Mouse (Mus musculus): ENCODE results near the gene Tmed10. TPM values are rescaled to one million over a fixed set of nuclear protein-coding genes. Genes with fewer than 3 reads are reported as not detected.

Tmed10 gene
- polyA plus RNA-seq, 1 experiment from 2014 or later = 184 TPM

DNA sequence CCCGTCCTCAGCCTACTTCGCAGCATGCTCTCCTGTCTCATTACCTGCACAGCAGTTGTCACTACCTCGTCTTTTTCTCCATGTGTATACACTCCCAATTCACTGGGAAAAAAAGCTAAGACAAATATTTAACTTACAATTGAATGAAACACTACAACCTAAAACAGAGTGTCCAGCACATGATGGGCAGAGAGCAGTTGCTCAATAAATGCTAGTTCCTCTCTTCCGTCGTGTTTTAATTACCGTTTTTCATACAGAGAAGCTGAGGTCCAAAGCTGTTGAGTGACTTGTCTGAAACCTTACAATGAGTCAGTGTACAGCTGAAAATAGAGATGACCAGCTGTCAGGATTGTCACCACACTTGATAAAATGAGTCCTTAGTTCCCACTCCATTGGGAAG lies 6.9 kb upstream of the Tmed10 start:
- Histone ChIP-seq H3K9ac (ENCODE audit: low read depth, low read length) (no peak overlapping the region), H3K4me2 (ENCODE audit: low read length) (no peak overlapping the region), H3K4me3 (ENCODE audit: low read depth, low read length) (no peak overlapping the region), H3K36me3 (ENCODE audit: control insufficient read depth, insufficient read depth, low read length) (no peaks in the 10 kb centered on the region), H3K9me3 (replicated peaks; ENCODE audit: control insufficient read depth, low read length, poor library complexity, severe bottlenecking) (no peaks in the 10 kb centered on the region), H3K27me3 (ENCODE audit: control insufficient read depth, insufficient read depth, low read depth, low read length) (no peaks in the 10 kb centered on the region), H3K27ac (ENCODE audit: low read length) (no peak overlapping the region), H3K4me1 (ENCODE audit: control insufficient read depth, insufficient read depth, low read length) (no peaks in the 10 kb centered on the region)
- 92% methylated on average over 6 of the region's 6 CpGs for WGBS
- no peak for ATAC-seq

DNA sequence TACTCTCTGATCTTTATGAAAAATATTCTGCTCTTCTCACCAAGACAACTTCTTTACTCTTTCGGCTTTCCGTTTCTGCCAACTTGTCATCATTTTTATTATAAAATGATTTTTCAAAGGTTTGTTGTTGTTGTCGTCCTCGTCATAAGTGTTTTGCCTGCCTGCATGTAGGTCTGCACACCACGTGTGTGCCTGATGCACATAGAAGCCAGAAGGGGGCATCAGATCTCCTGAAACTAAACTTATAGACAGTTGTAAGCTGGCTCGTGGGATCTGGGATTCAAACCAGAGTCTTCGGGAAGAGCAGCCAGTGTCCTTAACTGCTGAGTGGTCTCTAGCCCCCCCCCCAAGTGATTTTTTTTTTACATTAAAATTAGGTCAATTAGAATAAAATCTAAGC lies 6.3 kb upstream of the Tmed10 start:
- Histone ChIP-seq H3K9ac (ENCODE audit: low read depth, low read length) (no peak overlapping the region), H3K27ac (ENCODE audit: low read length) (no peak overlapping the region), H3K27me3 (ENCODE audit: control insufficient read depth, insufficient read depth, low read depth, low read length) (no peaks in the 10 kb centered on the region), H3K9me3 (replicated peaks; ENCODE audit: control insufficient read depth, low read length, poor library complexity, severe bottlenecking) (no peaks in the 10 kb centered on the region), H3K4me2 (ENCODE audit: low read length) (no peak overlapping the region), H3K4me3 (ENCODE audit: low read depth, low read length) (no peak overlapping the region), H3K4me1 (ENCODE audit: control insufficient read depth, insufficient read depth, low read length) (no peaks in the 10 kb centered on the region), H3K36me3 (ENCODE audit: control insufficient read depth, insufficient read depth, low read length) (no peaks in the 10 kb centered on the region)
- ATAC-seq = no peak
- WGBS = 74% methylated on average over 7 of the region's 7 CpGs

DNA sequence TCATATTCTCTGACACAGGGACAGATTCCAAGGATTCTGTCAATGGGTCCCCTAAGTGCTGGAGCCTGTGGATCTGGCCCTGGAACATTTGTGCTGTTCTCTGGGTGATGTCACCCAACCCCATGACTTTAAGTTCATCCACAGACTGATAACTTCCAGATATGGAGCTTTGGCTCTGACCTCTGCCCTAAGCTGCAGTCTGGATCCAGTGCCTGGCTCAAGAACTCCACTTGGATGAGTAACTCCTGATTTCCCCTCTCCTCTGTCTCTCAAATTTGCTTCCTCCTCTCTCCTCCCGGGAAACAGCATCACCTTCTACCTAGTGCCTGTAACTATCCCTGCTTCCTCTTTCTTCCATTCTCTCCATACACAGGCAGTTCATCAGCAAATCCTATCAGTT lies 5.7 kb upstream of the Tmed10 start:
- H3K4me2 ChIP-seq (ENCODE audit: low read length) = no peak overlapping the region
- H3K36me3 ChIP-seq (ENCODE audit: control insufficient read depth, insufficient read depth, low read length) = no peaks in the 10 kb centered on the region
- 55% methylated on average over 1 of the region's 1 CpGs for WGBS
- H3K27me3 ChIP-seq (ENCODE audit: control insufficient read depth, insufficient read depth, low read depth, low read length) = no peaks in the 10 kb centered on the region
- H3K9me3 ChIP-seq (replicated peaks; ENCODE audit: control insufficient read depth, low read length, poor library complexity, severe bottlenecking) = no peaks in the 10 kb centered on the region
- H3K9ac ChIP-seq (ENCODE audit: low read depth, low read length) = no peak overlapping the region
- H3K4me1 ChIP-seq (ENCODE audit: control insufficient read depth, insufficient read depth, low read length) = no peaks in the 10 kb centered on the region
- ATAC-seq = no peak
- H3K4me3 ChIP-seq (ENCODE audit: low read depth, low read length) = no peak overlapping the region
- no peak overlapping the region for H3K27ac ChIP-seq (ENCODE audit: low read length)

DNA sequence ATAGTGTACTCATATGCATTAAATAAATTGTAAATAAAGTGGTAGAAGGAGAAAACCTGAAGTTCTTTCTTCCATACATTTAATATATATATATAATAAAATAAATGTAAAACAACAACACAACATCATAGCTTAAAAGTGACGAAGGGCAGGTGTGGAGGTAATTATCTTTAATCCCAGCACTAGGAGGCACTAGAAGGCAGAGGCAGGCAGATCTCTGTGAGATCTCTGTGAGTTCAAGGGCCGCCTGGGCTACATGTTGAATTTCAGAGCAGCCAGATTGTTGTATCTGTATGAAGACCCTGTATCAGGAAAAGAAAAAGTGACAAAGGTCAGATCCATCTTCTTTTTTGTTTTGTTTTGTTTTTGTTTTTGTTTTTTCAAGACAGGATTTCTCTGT lies 3.6 kb upstream of the Tmed10 start:
- no peak overlapping the region for H3K4me2 ChIP-seq (ENCODE audit: low read length)
- 90% methylated on average over 2 of the region's 2 CpGs for WGBS
- H3K27me3 ChIP-seq (ENCODE audit: control insufficient read depth, insufficient read depth, low read depth, low read length) = no peaks in the 10 kb centered on the region
- ATAC-seq = no peak
- H3K27ac ChIP-seq (ENCODE audit: low read length) = no peak overlapping the region
- H3K36me3 ChIP-seq (ENCODE audit: control insufficient read depth, insufficient read depth, low read length) = no peaks in the 10 kb centered on the region
- no peak overlapping the region for H3K9ac ChIP-seq (ENCODE audit: low read depth, low read length)
- H3K4me3 ChIP-seq (ENCODE audit: low read depth, low read length) = no peak overlapping the region
- peaks cover 5% of the 10 kb centered on the region for H3K4me1 ChIP-seq (ENCODE audit: control insufficient read depth, insufficient read depth, low read length)
- no peaks in the 10 kb centered on the region for H3K9me3 ChIP-seq (replicated peaks; ENCODE audit: control insufficient read depth, low read length, poor library complexity, severe bottlenecking)

DNA sequence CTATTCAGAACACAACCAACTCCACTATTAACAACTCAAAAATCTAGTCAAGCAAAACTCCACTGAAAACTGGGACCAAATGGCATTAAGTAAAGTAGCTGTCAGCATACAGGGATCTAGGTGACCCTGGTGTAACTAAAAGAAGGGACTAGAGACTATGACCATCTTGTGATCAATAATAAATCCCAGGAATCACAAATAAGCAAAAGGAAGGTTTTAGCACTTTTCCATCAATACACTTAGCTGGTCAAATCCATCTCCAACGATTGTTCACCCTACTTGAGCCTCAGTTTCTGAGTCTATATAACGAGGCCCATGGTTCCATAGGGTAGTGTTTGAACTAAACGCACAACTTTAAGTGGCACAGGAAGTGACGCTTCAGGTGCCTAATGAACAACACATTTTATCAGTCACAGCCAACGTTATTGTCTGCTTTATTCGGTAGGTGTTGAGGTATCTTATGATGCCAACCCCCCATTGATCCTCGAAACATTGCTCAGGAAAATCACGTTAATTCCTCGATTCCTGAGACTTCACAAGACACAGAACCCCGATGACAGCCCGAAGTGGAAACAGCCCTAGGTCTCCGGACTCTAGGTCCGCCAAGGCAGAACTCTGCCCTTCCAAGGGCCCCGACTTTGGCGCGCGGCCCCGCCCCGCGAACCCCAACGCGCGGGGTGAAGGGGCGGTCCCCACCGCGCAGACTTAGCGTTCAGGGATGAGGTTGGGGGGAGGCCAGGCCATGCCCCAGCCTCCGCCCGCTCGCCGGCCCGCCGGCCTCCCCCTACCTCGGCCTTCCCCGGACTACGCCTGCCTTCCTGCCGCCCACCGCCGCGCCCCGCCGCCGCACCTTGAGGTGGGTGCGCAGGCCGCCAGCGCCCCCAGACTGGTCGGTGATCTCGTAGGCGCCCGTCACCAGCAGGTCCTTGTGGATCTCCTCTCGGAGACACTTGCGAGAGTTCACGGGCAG lies 771 bp downstream of the Tmed10 start:
- Histone ChIP-seq H3K4me2 (ENCODE audit: low read length) (peak overlapping the region; percentile 86), H3K27me3 (ENCODE audit: control insufficient read depth, insufficient read depth, low read depth, low read length) (no peaks in the 10 kb centered on the region), H3K4me3 (ENCODE audit: low read depth, low read length) (peak overlapping the region; percentile 97), H3K27ac (ENCODE audit: low read length) (peak overlapping the region; percentile 82), H3K36me3 (ENCODE audit: control insufficient read depth, insufficient read depth, low read length) (no peaks in the 10 kb centered on the region), H3K9me3 (replicated peaks; ENCODE audit: control insufficient read depth, low read length, poor library complexity, severe bottlenecking) (no peaks in the 10 kb centered on the region), H3K9ac (ENCODE audit: low read depth, low read length) (peak overlapping the region; percentile 91), H3K4me1 (ENCODE audit: control insufficient read depth, insufficient read depth, low read length) (peaks cover 18% of the 10 kb centered on the region)
- 1% methylated on average over 49 of the region's 53 CpGs for WGBS
- ATAC-seq = peak; percentile 77

DNA sequence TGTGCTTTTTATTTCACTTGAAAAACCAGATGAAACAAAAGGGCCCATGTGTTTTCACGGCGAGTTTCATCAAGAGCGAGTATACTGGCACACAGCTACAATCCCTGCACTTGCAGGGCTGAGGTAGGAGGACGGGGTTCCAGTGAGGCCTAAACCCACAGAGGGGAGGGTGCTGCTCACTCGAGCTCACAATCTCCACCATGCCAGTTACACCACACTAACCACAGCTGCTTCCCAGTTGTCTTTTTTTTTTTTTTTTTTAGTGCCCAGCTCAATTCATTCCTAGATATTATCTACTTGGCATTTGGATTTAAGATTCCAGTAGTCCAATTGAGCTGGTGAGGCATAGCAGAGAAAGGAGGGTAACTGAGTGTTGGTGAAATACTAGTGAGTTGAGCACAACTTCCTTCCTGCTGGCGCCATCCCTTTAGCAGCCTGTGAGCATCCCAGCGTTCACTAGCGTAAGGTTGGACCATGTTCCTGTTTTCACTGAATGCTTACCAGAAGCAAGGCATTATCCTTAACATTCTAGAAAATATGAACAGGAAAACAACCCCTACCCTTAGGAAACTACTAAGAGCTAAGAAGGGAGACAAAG lies 2.5 kb downstream of the Tmed10 start:
- Histone ChIP-seq H3K36me3 (ENCODE audit: control insufficient read depth, insufficient read depth, low read length) (no peaks in the 10 kb centered on the region), H3K4me1 (ENCODE audit: control insufficient read depth, insufficient read depth, low read length) (peaks cover 18% of the 10 kb centered on the region), H3K4me3 (ENCODE audit: low read depth, low read length) (no peak overlapping the region), H3K9ac (ENCODE audit: low read depth, low read length) (no peak overlapping the region), H3K4me2 (ENCODE audit: low read length) (0 out of 2 replicates have a peak overlapping the region, but pooled peaks have one; percentile 5), H3K27me3 (ENCODE audit: control insufficient read depth, insufficient read depth, low read depth, low read length) (no peaks in the 10 kb centered on the region), H3K27ac (ENCODE audit: low read length) (no peak overlapping the region), H3K9me3 (replicated peaks; ENCODE audit: control insufficient read depth, low read length, poor library complexity, severe bottlenecking) (no peaks in the 10 kb centered on the region)
- 75% methylated on average over 8 of the region's 8 CpGs for WGBS
- no peak for ATAC-seq

DNA sequence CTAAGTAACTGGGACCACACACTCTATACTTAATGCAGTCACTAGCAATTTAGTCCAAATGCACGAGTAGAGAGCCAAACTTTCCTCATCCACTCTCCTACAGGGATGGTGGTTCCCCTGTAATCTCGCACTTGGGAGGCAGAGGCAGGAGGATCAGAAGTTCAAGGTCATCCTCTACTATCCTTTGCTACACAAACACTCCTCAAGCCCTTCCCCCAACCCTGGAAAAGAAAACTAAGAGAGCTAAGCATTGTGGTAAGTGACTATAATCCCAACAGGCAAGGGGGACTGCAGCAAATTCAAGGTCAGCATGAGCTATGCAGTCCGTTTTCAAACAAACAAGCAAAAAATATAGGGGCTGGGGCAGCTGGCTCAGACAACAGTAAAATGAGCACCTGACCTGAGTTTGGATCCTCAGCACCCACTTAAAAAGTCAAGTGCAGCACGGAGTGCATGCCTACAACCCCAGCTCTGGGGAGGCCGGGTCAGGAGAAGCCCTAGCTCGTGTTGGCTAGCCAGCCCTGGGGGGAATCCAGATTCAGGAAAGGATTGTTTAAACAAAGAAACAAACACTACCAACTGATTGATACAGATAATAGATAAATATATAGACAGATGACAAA lies 6.1 kb downstream of the Tmed10 start:
- Histone ChIP-seq H3K4me3 (ENCODE audit: low read depth, low read length) (no peak overlapping the region), H3K27ac (ENCODE audit: low read length) (no peak overlapping the region), H3K4me2 (ENCODE audit: low read length) (no peak overlapping the region), H3K9ac (ENCODE audit: low read depth, low read length) (no peak overlapping the region), H3K4me1 (ENCODE audit: control insufficient read depth, insufficient read depth, low read length) (peaks cover 16% of the 10 kb centered on the region), H3K27me3 (ENCODE audit: control insufficient read depth, insufficient read depth, low read depth, low read length) (no peaks in the 10 kb centered on the region), H3K36me3 (ENCODE audit: control insufficient read depth, insufficient read depth, low read length) (no peaks in the 10 kb centered on the region), H3K9me3 (replicated peaks; ENCODE audit: control insufficient read depth, low read length, poor library complexity, severe bottlenecking) (no peaks in the 10 kb centered on the region)
- whole genome bisulfite sequencing = 94% methylated on average over 6 of the region's 6 CpGs
- ATAC-seq = no peak

DNA sequence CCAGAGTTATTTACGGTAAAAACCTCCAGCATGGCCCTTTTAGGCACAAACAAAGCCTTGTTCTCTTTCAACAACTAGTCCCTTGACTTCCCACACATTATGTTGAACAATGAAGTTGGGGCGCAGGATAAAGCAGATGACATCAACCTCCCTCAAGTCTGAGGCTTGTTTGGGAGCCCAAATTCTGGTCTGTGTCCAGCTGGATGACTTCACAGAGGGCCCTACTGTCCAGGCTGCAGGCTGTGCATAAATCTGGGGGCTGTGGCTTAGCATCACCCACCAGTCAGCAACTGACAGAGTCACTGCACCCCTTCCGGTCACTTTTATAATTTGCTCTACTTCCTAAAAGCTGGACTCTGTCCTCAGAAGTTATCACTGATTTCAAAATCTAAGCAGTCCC lies 8.4 kb downstream of the Tmed10 start:
- Histone ChIP-seq H3K36me3 (ENCODE audit: control insufficient read depth, insufficient read depth, low read length) (no peaks in the 10 kb centered on the region), H3K9me3 (replicated peaks; ENCODE audit: control insufficient read depth, low read length, poor library complexity, severe bottlenecking) (no peaks in the 10 kb centered on the region), H3K9ac (ENCODE audit: low read depth, low read length) (no peak overlapping the region), H3K27me3 (ENCODE audit: control insufficient read depth, insufficient read depth, low read depth, low read length) (no peaks in the 10 kb centered on the region), H3K27ac (ENCODE audit: low read length) (peak overlapping the region; percentile 53), H3K4me3 (ENCODE audit: low read depth, low read length) (no peak overlapping the region), H3K4me2 (ENCODE audit: low read length) (no peak overlapping the region), H3K4me1 (ENCODE audit: control insufficient read depth, insufficient read depth, low read length) (no peaks in the 10 kb centered on the region; the same call in 1 of the 2 replicates)
- ATAC-seq = peak; percentile 58; the same call in 1 of the 2 replicates
- WGBS = 73% methylated on average over 3 of the region's 3 CpGs

DNA sequence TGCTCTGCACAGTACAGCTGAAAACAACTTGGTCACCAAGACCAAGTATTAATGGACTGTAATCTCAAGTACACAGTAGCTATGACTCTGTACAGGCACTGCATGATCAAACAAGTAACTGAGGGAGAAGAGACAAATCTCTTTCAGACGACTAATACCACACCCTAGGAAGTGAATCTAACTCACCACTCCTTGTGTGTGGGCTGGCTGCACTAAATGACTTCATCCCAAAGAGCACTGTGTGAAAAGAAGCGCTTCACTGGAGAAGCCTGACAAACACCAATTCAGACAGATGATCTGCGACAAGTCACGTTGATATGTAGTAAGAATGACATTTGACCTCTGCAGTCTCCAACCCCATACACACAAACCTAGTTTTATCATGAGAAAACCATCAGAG lies 12.1 kb downstream of the Tmed10 start:
- Histone ChIP-seq H3K27ac (ENCODE audit: low read length) (no peak overlapping the region), H3K4me2 (ENCODE audit: low read length) (no peak overlapping the region), H3K27me3 (ENCODE audit: control insufficient read depth, insufficient read depth, low read depth, low read length) (no peaks in the 10 kb centered on the region), H3K4me3 (ENCODE audit: low read depth, low read length) (no peak overlapping the region), H3K9ac (ENCODE audit: low read depth, low read length) (no peak overlapping the region), H3K4me1 (ENCODE audit: control insufficient read depth, insufficient read depth, low read length) (no peaks in the 10 kb centered on the region), H3K36me3 (ENCODE audit: control insufficient read depth, insufficient read depth, low read length) (no peaks in the 10 kb centered on the region), H3K9me3 (replicated peaks; ENCODE audit: control insufficient read depth, low read length, poor library complexity, severe bottlenecking) (no peaks in the 10 kb centered on the region)
- 83% methylated on average over 4 of the region's 4 CpGs for WGBS
- ATAC-seq = no peak

Measured in midbrain, embryonic 16.5 days (tissue).